Mouse (Mus musculus) embryonic fibroblast, embryonic 13.5 days (primary cell): ENCODE measurements around the gene Hdhd5.

Experiments used
- CTCF ChIP-seq: IDR thresholded peaks from 2 replicates; pipeline ENCODE4 v1.5.1; 2011; ENCODE audit warnings: mild to moderate bottlenecking, control low read depth, low read length, moderate library complexity, borderline replicate concordance; ENCODE audit not compliant: insufficient read depth
- POLR2A ChIP-seq: IDR thresholded peaks from 2 replicates; pipeline ENCODE4 v1.6.1; 2011; ENCODE audit warnings: low read depth, mild to moderate bottlenecking, control low read depth, low read length, moderate library complexity

DNA sequence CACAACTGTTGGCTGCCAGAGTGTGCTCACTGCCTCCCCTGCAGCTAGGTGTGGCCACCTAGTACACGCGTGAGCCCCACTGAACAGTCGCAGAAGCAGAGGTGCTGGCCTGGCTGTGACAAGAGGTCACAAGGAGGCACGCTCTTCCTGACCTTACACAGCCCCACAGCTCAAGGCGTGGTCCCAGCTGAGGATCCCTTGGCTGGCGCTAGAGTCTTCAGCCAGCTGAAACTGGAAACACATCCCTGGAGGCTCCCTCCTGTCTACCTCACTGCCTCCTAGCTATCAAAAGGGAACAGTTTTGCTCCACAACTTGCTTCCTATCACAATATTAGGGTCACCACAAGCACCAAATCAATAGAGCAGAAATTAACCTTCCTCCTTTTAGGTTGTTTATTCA, 19.9 kb downstream of the Hdhd5 start:
- TF ChIP-seq POLR2A (no peak), CTCF (no peak)
